Mouse (Mus musculus) B cell, adult 2 months (primary cell): ENCODE measurements around the gene Fam189a1.

ENCODE experiments used
- DNase-seq, 2 experiments: peaks; one replicate each; pipeline ENCODE4 v3.0.0; 2022

Fam189a1 gene

DNA sequence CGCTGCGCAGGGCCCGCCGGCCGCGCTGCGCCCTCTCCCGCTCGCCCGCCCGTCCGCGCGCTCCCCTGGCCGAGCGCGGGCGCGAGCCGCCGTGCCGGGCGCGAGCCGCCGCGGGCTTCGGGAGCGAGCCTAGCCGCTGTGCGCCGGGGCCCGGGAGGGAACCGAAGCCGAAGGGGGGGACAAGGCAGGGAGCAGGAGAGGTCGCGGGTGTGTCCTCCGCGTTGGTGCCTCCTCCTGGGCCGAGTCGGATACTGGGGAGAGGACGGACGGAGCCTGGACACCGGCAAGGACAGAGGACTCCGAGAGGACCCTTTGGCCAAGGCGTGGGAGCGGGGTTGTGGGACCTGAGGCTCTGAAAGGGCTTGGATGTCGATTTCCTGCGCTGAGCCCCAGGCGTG lies at the start of gene Fam189a1:
Fam189a1 (minus strand) TSS at position 57 of the 398 bp plus-strand sequence.
- no peak for DNase-seq

DNA sequence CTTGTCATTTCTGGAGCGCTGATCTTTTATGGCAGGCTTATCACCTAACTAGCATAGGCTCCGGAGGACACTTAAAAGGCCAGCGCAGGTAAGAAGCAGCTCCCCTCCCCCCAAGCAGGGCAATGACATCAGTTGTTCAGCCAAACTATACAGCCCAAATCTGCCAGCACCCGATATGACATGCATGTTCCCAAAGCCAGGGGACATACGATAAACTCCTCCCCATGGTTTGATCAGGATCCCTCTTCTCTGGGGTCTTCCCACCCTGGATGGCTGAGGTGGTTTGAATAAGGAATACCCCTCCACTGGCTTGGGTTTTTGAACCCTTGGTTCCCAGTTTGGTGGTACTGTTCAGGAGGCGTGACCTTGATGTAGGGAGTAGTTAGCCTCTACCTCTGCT lies 49.7 kb upstream of the Fam189a1 start:
- DNase-seq = no peak

DNA sequence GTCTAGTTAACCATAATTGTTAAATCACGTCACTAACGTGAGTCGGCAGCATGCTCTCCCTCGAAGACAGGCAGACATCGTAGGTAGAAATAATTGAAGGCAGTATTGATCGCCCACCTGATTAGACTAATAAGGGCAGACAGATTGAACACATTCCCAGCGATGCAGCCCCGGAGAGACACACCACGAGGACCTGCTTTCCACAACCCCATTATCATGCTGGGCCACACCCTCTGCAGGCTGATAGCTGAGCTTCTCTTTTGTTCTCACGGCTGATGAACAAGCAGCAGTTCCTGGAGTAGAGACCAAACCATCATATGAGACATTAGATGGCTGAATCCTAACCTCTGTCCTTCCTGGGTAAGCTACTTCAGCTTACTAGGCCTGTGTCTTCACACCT lies 46.3 kb upstream of the Fam189a1 start:
- no peak for DNase-seq

DNA sequence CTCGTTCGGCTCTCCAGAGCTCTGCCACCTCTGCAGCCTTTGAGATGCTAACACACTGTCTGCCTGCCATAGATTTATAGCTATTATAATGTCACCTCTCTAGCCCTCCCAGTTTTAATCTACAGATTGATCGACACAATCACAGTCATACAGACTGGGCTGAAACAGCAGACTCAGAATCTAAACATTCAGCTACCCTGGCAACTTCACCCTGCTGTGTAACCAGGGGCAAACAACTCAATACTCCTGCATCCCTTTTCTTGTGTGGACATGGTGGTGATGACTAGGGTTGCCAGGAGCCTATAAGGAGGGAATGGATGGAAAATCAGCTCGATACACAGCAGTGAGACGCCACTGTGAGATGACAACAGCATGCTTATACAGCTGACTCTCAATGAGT lies 24.3 kb upstream of the Fam189a1 start:
- no peak for DNase-seq

DNA sequence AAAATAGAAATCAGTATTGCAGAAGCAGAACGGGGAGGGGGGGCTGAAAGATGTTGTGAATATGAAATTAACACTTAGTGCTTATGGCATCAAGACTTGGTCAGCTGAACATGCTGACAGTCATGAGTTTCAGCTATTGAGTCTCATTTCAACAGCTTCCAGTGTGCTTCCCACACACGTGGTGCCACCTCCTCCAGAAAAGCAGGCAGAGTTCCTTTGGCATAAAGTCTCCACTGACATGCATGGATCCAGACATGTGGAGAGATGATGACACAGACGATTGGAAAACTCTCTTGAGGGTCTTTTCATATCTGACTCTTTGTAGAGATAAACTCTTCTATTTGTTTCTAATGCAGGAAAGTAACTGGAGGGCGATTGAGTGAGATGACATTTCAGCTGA lies 14.4 kb upstream of the Fam189a1 start:
- no peak for DNase-seq

DNA sequence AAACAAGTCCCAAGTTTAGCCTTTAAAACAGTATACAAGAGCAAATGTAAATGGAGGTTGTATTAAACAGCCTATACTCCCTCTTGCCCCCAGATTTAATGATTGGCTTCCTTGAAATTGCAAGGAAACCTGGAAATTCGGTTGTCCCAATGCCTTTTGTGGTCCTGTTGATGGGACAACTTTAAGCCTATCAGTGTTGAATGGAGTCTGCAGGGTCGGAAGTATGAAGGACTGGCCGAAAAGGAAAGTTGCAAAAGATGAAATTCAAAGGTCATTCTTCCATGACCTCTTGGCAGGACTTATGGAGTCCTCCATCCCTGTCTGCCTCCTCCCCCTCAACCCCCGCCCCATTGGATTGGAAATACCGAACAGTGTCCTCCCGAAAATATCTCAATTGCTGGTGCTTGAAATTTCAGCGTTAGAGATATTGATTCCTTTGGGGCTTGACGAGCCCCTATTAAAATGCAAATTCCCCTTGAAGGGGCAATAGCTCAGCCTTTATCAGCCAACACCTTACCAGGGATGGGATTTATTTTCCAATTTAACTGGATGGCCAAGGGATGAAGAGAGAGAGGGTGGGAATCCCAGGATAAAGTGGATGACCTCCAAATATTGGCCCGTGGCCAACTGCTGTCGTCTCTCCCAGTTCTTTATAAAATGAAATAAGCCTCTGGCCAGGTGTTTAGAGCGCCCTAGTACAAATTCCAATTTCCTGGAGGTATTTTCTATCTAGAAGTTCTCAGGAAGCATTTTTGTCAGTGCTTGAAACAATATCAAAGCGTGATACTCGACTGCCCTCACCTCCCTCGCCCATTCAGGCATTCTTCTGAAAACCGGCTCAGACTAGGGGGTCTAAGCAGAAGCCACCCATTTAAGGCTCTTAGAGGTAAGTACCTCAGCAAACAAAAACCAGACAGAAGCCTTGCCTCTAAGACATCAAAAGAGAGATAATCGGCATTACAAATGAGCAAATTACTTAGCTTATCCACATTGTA lies 958 bp upstream of the Fam189a1 start:
- DNase-seq = no peak

DNA sequence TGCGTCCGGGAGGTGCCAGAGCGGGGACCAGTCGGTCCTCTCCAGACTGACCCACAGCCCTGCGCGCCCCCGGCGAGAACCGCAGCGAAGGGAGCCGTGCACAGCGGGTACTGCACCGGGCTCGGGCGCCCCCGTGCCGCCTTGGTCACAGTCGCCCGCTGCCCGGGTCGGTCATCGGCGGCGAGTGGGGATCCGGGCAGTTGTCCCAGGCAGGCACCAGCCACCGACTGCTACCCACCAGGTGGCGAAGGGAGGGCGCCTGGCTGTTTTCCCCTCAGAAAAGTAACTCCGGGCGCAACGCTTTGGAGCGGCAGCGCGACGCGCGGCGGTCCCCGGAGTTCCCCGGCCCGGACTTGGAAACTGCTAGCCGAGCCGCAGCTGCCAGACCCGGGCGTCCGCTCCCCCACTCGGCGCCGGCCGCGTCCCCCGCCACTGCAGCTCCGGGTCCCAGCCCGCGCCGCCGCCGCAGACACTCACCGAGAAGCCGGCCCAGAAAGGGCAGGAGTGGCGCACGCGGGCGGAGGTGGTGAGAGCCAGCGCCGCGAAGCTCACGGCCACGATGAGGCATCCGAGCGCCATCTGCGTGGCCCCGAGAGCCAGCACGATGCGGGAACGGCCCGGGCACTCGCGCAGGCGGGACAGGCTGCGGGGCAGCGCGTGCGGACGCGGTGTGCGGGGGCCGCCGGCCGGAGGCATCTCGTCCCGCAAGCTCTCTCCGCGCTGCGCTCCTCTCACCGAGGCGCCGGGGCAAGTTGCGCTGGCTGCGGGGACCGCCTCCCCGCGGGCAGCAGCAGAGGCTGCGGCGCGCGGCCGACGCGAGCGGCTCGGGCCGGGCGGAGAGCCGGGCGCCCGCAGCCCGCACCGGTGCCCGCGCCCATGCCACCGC lies 499 bp downstream of the Fam189a1 start:
- DNase-seq = peak in 1 of 2 experiments; percentile 7

DNA sequence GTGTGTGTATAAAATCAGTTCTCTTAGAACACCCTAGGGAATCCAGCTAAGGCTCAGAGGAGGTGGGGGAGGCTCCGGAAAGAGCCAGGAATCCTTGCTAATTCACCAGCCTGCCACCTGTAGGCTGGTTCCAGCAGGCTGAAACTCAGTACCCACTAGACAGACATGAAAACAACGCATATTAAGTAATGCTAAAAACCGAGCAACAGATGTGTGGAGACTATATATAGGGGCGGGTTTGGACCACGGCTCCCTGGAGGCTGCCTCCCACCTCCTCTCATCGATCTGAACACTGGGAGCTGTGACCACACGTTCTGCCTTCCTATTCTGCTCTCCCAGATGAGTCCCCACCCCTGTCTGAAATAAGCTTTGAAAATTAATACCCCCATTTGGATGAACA lies 1.8 kb downstream of the Fam189a1 start:
- no peak for DNase-seq

DNA sequence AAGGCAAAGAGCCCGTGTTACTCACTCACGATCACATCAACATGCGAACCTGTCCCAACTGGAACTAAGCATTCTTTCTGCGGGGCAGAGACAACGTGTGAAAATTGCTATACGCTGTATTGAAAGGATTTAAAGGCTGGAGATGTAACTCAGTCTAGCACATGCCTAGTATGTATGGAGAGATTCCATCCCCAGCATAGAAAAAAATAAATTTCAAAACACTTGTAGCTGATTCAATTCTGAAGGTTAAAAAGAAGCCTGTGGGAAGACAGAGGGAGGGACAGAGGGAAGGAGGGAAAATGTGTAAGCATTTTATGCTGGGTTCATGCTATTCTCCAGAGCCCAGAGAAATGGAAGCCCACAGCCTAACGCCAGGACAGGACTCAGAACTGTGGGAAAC lies 2.5 kb downstream of the Fam189a1 start:
- DNase-seq = no peak

DNA sequence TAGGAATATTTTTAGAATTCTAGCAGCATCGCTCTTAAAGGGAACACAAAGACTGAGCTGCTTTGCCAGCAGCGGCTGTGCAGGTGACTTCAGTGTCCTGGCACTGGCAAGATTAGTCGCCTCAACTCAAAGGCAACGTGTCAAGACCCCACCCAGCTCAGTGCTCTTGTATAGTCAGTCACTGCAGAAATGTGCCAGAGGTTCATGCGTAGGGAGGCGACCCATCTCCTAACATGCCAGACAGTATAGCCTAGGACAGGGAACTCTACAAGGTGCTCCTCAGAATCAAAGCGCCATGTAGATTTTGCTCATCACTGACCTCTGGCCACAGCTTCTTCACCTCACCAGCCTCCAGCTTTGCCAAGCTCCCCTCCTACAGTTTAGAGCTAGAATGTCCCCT lies 4.8 kb downstream of the Fam189a1 start:
- no peak for DNase-seq

DNA sequence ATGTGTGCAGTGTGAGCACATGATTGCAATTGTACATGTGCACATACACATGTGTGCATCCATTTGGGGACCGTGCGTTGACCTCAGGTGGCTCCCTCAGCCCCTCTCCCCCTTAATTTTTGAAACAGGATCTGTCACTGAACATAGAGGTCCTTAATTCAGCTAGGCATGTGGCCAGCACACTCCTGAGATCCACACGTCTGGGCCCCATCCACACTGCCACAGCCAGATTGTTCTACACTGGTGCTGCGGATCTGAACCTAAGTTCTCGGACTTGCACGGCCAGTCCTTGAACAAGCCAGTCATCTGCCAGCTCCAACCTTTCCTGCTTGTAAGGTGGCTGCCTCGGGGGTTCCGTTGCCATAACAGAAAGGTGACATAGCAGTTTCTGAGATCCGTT lies 7.3 kb downstream of the Fam189a1 start:
- DNase-seq = no peak

DNA sequence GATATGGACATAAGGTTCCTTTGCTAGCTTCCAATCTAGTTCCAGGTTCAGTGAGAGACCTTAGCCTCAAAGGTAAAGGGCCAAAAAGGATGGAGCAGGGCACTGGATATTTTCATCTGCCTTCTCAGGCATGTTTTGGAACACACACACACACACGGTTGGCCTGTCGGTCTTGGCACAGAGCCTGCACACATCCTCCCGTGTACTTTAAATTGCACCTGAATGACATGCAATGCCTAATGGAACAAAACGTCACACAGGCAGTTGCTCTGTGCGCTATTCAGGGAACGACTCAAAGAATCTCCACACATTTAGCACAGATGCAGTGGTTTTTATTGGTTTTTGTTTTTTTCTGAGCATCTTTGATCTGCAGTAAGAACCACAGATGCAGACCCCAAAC lies 11.5 kb downstream of the Fam189a1 start:
- no peak for DNase-seq

DNA sequence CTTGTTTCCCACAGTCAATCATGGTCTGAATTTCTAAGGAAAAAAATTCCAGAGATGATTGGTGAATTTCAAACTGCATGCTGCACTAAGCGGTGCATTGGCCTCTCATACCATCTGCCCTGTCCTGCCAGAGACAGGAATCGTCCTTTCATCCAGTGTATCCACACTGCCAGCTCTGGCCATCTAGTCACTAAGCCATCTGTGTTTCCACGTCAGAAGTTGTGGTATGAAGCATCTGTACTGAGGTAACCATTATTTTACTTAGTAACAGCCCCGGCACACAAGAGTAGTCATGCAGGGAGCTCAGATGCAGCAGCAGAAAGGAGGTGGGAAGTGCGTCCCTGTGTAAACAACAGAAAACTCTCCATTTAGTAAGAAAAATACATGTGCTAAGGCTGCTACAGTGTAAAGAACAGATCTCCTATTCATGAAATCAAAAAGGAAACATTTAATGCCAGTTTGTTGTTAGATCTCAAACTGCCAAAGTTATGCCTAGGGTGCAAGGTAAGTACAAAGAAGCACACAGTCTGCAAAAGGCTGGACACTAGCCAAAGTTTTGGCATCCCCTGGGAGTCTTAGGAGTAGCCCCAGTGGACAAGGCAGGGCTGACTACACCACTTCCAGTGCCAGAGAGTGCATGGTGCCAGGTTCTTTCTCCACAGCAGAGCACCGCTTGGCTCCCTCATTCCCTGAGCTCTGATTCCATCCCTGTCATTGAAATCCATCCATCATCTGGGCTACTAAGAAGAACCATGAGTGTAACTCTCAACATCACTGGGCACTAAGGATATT lies 14.3 kb downstream of the Fam189a1 start:
- DNase-seq = no peak

DNA sequence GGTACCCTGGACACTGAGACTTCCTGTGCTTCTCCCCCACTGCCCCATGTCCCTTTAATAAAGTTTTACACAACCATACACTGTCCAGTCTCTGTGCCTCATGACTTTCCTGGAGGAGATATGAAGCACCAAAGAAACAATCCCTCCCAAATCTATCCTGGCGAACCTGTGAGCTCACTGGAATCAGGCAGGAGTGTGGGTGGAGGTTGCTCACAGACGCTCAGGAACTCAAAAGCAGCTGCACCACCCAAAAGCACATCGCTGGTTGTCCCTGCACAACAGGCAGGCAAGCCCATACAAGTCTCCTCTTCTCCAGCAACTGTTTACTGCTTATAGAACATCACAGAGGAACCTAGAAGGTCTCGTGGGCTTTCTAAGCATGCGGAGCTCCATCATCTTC lies 15.5 kb downstream of the Fam189a1 start:
- no peak for DNase-seq

DNA sequence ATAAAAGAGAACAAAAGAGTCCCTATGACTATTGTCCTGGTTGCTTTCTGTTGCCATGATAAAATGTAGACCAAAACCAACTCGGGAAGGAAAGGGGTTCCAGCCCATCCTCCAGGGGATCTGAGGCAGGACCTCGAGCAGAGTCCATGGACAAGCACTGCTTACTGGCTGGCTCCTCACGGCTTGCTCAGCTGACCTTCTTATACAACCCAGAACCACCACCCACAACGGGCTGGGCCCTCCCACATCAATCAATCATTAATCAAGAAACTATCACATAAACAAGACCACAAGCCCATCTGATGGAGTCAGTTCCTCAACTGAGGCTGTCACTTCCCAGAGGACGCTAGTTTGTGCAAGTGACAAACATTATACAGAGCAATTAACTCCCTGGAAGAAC lies 16.3 kb downstream of the Fam189a1 start:
- no peak for DNase-seq

DNA sequence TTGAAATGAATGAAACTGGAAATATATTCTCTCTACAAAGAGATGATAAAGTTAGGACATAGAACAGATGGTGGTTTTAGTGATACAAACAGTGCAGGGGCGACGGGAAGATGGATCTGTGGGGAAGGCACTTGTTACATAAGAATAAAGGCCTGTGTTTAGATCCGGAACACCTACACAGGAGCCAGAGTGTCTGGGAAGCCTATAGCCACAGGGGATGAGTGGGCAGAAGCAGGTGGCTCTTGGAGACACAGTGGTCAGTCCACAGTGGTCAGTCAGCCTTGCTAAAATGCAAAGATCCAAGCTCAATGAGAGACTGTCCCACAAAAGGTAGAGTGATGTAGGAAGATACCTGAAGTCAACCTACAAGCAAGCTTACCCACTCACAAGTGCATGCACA lies 32.6 kb downstream of the Fam189a1 start:
- no peak for DNase-seq

DNA sequence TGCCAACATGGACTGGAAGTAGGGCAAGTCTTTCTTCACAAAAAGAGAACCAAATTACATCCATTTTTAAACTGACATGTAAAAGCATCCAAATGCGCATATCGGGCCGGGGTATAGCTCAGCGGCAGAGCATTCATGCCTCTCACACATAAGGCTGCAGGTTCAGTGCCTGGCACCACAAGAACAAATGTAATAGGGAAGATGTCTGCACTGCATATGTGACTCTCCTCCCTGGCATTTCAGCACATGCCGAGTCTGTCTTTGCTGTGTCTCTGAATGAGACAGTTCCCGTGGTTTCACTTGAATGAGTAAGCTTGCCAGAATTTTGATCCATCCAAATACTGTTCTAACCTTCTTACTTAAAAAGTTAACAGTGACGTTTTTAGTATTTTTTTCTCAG lies 39.5 kb downstream of the Fam189a1 start:
- DNase-seq = no peak

DNA sequence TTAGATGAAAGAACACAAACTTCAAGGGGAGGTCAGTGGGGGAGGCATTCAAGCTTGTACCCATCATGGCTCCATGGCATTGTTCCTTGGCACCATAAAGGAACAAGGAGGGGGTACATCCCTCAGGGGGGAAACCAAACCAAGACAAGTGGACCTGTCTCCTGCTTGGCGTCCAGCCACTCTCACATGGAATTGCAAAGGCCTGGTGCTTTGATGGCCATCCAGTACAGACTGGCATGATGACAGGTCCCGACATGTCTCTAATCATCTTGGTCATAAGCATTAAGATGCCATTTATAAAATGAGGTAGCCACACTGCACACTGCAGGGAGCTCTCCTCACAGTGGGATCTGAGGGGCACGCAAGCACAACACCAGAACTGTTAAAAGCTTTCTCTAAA lies 41.0 kb downstream of the Fam189a1 start:
- DNase-seq = no peak

DNA sequence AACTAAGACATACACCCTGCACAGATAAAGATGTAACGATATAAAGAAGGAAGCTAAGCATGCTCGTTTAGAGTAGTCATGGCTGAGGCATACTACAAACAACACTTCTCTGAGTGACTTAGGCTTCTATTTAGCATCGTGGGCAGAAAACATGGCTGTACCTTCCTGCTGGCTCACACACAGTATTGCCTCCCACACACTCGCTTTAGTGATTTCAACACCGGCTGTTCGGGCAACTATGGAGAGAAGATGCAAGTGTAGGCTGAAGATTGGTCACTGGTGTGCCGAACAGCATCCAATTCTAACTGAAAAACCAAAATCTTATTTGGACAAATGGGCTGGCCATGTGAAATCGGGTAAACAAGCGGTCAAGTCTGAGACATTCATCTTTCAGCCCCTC lies 44.7 kb downstream of the Fam189a1 start:
- DNase-seq = no peak

DNA sequence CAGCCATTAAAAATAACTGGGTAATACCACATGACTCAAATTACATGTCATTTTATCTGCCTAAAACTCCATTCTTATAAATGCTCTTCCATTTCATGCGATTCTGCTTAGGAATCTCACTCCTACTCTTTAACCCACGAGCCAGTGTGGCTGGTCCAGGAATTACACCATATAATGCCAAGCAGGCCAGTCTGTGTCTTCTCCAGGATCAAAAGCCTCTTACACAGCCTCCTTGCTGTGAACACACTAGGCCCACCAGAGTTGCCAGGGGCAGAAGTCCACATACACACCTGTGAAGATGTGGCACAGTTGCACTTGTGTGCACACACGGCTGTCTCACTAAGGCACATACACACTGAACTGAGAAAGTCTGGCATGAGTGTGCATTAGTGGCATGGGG lies 50.8 kb downstream of the Fam189a1 start:
- no peak for DNase-seq

DNA sequence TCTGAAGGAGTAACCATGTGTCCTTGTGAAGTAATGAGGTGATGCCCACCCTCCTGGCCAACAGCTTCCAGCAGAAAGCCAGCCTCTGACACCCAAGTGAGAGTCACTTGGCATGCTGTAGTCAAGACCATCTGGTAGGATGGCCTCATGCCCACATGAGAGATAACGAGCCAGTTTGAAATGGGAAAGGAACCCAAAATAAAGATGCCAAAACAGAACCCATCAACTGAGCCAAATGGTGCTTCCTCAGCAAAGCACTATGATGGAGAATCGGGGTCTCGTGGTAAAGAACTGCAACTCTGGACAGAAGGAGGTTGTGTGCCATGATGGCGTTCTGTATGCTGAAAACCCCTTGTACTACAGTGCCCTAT lies 51.3 kb downstream of the Fam189a1 start:
- no peak for DNase-seq

DNA sequence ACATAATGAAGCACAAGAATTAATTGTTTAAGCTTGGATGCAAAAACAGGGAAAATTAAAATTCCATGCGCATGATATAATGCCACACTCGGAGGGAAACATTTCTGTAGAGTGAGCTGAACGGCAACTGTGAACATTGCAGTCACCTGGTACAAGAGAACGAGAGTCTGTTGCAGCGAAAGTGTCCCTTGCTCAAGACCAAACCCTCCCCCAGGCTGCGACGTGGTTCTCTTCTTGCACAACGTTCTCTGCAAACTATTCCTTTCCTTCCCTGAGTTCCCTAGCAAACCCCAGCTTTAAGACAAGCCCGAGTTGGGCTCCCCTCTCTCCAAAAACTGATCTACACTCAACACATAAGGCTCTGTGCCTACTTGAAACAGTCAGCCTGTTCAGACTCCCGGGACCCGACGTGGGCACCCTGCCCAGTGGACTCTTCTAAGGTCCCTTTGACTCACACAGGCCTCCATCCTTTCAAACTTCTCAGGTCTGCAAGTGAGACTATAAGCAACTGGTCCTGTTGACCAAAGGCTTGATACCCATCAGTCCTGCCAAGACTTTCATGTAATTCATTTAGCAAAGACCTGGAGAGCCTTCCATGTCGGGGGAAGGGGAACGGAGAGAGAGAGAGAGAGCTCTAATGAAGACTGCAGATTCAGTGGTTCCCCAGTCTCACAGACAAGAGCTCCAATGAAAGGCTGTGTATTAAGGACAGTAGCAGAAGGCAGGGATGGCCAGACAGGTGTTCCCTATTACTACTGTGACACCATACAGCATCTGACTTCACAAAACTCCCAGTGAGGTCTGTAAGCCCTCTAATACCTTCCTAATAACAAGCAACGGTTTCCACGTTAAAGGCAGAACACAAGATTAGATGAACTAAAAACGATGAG lies 51.9 kb downstream of the Fam189a1 start:
- no peak for DNase-seq
